Mouse (Mus musculus): ENCODE measurements at regions not wholly inside any gene's neighbourhood (a gene's known extent, or its start where the extent isn't known, plus 50 kb on each side); places are given as distances from the start of the nearest gene placed in this dataset.

- no peak for DNase-seq
Measured at GRCm38 (mm10) chr7:69994540-69995303, 371.8 kb downstream of the Nr2f2 start.

GRCm38 (mm10) chr7:69992383-69993327, 373.9 kb downstream of the Nr2f2 start:
- DNase-seq: no peak

GRCm38 (mm10) chr7:69991982-69992381, 374.6 kb downstream of the Nr2f2 start:
- DNase-seq: no peak

GRCm38 (mm10) chr7:69988704-69989103, 377.8 kb downstream of the Nr2f2 start:
- DNase-seq: no peak

- no peak for DNase-seq
Measured at GRCm38 (mm10) chr7:69981301-69981700, 385.2 kb downstream of the Nr2f2 start.

- DNase-seq: no peak
Measured at GRCm38 (mm10) chr7:69976369-69976768, 390.2 kb downstream of the Nr2f2 start.

GRCm38 (mm10) chr7:69964002-69964401, 402.5 kb downstream of the Nr2f2 start:
- DNase-seq: no peak

GRCm38 (mm10) chr7:69950221-69950670, 416.3 kb downstream of the Nr2f2 start:
- DNase-seq: no peak

- no peak for DNase-seq
Measured at GRCm38 (mm10) chr7:69949647-69950121, 416.9 kb downstream of the Nr2f2 start.

GRCm38 (mm10) chr7:69946396-69946795, 420.1 kb downstream of the Nr2f2 start:
- no peak for DNase-seq

- DNase-seq: no peak
Measured at GRCm38 (mm10) chr7:69941881-69942280, 424.7 kb downstream of the Nr2f2 start.

- DNase-seq: no peak
Measured at GRCm38 (mm10) chr7:69925261-69925660, 441.3 kb downstream of the Nr2f2 start.

- no peak for DNase-seq
Measured at GRCm38 (mm10) chr7:69924551-69924950, 442.0 kb downstream of the Nr2f2 start.

GRCm38 (mm10) chr7:69911760-69912159, 454.8 kb downstream of the Nr2f2 start:
- no peak for DNase-seq

GRCm38 (mm10) chr7:69890503-69891061, 476.0 kb downstream of the Nr2f2 start:
- no peak for DNase-seq

- no peak for DNase-seq
Measured at GRCm38 (mm10) chr7:69888251-69888650, 478.3 kb downstream of the Nr2f2 start.

- no peak for DNase-seq
Measured at GRCm38 (mm10) chr7:69877031-69877430, 489.5 kb downstream of the Nr2f2 start.

GRCm38 (mm10) chr7:69865801-69866200, 500.7 kb downstream of the Nr2f2 start:
- no peak for DNase-seq

- no peak for DNase-seq
Measured at GRCm38 (mm10) chr7:69844631-69845324, 521.8 kb downstream of the Nr2f2 start.

GRCm38 (mm10) chr7:69837379-69837778, 529.2 kb downstream of the Nr2f2 start:
- no peak for DNase-seq

- DNase-seq: no peak
Measured at GRCm38 (mm10) chr7:69827251-69827650, 539.3 kb downstream of the Nr2f2 start.

GRCm38 (mm10) chr7:69820570-69820969, 546.0 kb downstream of the Nr2f2 start:
- no peak for DNase-seq
